Mouse (Mus musculus) midbrain, embryonic 16.5 days (tissue): Measurements from ENCODE around the gene Msantd2. TPM values are rescaled to one million over a fixed set of nuclear protein-coding genes. Genes with fewer than 3 reads are reported as not detected.
A peak's percentile ranks its signal among the peaks of the same experiment; 100 is the strongest.

ENCODE experiments used
- ATAC-seq: fragments of 200-750 bp; cut with Nextera tagmentation; 2 replicates; pipeline ENCODE4 v1.8.0; 2017; ENCODE audit warnings: moderate TSS enrichment
- H3K27ac ChIP-seq: fragments of 300-500 bp; sonication (generic); 2 replicates; pipeline ENCODE4 v1.5.1; 2014; ENCODE audit warnings: mild to moderate bottlenecking, low read length, mixed read lengths
- H3K27me3 ChIP-seq: fragments of 300-500 bp; sonication (generic); 2 replicates; pipeline ENCODE4 v1.6.1; 2014; ENCODE audit warnings: low read depth, low read length, mixed read lengths; ENCODE audit not compliant: control insufficient read depth, insufficient read depth
- H3K36me3 ChIP-seq: fragments of 300-500 bp; sonication (generic); 2 replicates; pipeline ENCODE4 v1.6.1; 2014; ENCODE audit warnings: mild to moderate bottlenecking, low read length, moderate library complexity, mixed read lengths; ENCODE audit not compliant: control insufficient read depth, insufficient read depth
- H3K4me1 ChIP-seq: fragments of 300-500 bp; sonication (generic); 2 replicates; pipeline ENCODE4 v1.6.1; 2014; ENCODE audit warnings: mild to moderate bottlenecking, low read length, mixed read lengths; ENCODE audit not compliant: control insufficient read depth, insufficient read depth
- H3K4me2 ChIP-seq: fragments of 300-500 bp; sonication (generic); 2 replicates; pipeline ENCODE4 v1.6.1; 2014; ENCODE audit warnings: mild to moderate bottlenecking, low read length, mixed read lengths
- H3K4me3 ChIP-seq: fragments of 300-500 bp; sonication (generic); 2 replicates; pipeline ENCODE4 v1.5.1; 2014; ENCODE audit warnings: low read depth, mild to moderate bottlenecking, low read length, moderate library complexity, mixed read lengths
- H3K9ac ChIP-seq: fragments of 300-500 bp; sonication (generic); 2 replicates; pipeline ENCODE4 v1.6.1; 2014; ENCODE audit warnings: low read depth, low read length, mixed read lengths
- H3K9me3 ChIP-seq: fragments of 300-500 bp; sonication (generic); replicated peaks from 2 replicates; pipeline ENCODE4 v1.6.1; 2014; ENCODE audit warnings: mild to moderate bottlenecking, low read length, mixed read lengths; ENCODE audit not compliant: control insufficient read depth, poor library complexity, severe bottlenecking
- WGBS: fragments of 180-500 bp; shearing (Covaris S2); extraction: QIAGEN DNeasy Blood & Tissue Kit; methylation state at CpG from one replicate; pipeline ENCODE4 v1.1.7; 2014; 5-methylcytosine and 5-hydroxymethylcytosine counted together
- polyA plus RNA-seq: library from polyadenylated mRNA; unstranded; fragments of >200 nt; fragmentation: Nextera tagmentation; extraction: Ambion mirVana; gene quantifications from 2 replicates; pipeline ENCODE4 v1.2.1, GENCODE M21; 2015

Gene Msantd2
- polyA plus RNA-seq, 1 experiment from 2014 or later: 34.8 TPM

DNA sequence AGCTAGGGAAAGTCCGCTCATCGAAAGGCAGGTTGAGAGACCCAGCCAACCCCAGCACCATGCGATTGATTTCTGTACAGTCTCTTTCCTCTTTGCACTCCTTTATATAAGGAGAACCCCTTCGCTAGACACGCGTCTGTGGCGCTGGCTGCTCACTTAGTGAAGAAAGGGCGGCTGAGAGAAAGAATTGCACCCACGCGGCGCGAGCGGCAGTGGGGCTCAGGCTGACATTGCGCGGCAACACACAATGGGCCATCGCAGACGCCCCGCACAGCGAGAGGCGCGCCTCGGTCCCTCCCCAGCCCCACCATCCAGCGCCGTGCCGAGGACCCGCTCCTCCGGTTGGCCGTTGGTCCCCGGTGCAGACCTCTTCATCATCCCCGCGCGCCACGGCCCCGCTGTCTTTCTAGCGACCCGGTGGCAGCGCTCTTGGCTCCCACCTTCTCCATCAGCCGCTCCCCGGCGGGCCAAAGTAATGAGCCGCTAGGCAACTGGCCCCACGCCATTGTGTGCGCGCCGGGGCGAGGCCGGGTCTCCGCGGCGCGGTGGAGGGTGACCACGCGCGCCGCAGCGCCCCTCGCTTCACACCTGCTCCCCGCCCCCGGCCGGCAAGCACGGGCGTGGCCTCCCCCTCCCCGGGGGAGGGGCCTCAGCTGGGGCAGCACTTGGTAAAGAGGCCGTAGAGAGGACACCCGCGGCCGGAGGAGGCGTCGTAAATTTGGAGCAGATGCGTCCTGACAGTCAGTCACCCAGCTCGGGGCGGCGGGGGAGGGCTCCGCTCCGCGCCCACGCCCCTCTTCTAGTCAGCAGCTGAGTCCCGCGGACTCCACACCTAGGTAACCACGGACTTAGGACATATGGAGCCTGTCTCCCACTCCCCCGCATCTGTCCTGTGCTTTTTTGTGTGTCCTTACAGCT, 28.8 kb upstream of the Msantd2 start:
- H3K36me3 ChIP-seq: no peaks in the 10 kb centered on the region
- peaks cover 25% of the 10 kb centered on the region for H3K4me1 ChIP-seq

DNA sequence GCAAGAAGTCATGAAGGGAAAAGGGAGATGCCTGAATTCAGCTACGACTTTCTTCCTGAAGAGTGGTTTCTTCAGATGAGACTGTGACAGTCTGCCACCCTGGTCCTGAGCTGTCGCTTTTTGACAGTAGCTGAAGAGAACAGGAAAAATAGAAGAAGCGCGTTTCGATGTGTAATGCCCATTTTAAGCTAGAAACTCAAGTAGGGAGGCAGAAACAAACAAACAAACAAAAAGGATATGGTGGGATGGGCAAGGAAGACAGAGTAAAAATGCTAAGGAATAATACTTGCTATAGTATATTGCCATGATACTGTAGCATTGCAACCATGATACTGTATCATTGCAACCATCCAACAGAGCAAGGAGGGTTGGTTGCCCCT, 28.2 kb upstream of the Msantd2 start:
- H3K27ac ChIP-seq: peak overlapping the region; percentile 84
- H3K9me3 ChIP-seq: no peaks in the 10 kb centered on the region
- no peaks in the 10 kb centered on the region for H3K36me3 ChIP-seq
- H3K27me3 ChIP-seq: peaks cover 13% of the 10 kb centered on the region
- H3K9ac ChIP-seq: peak overlapping the region; percentile 92
- H3K4me1 ChIP-seq: peaks cover 24% of the 10 kb centered on the region
- peak overlapping the region; percentile 95 for H3K4me2 ChIP-seq
- no peak for ATAC-seq
- 4% methylated on average over 5 of the region's 5 CpGs for WGBS
- H3K4me3 ChIP-seq: peak overlapping the region; percentile 64

More for the DNA sequence above, 28.8 kb upstream of the Msantd2 start:
- H3K27ac ChIP-seq: peak overlapping the region; percentile 84
- H3K4me2 ChIP-seq: peak overlapping the region; percentile 95
- peak overlapping the region; percentile 92 for H3K9ac ChIP-seq
- peak; percentile 79 for ATAC-seq
- H3K9me3 ChIP-seq: no peaks in the 10 kb centered on the region
- H3K4me3 ChIP-seq: peak overlapping the region; percentile 64
- H3K27me3 ChIP-seq: peaks cover 13% of the 10 kb centered on the region
- WGBS: under 1% methylated on average over 70 of the region's 81 CpGs

DNA sequence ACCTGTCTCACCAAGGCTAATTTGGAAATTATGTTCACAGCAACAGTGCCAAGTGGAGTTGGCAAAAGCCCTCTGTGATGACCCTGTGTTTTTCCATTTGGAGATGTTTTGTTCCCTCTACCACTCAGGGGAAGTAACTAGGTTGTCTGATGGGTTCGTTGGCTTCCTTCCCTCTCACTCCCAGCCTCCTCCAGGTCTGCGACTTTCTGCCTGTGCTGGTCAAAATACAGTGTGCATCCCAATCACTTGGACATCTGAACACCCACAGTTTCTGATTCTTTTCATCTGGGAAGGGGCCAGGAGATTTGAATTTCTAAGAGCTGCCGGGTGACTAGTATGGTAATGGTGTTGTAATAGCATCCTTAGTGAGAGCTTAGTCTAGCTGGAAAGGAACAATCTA, 27.5 kb upstream of the Msantd2 start:
- H3K27ac ChIP-seq: no peak overlapping the region
- WGBS: 5% methylated on average over 3 of the region's 3 CpGs
- peaks cover 13% of the 10 kb centered on the region for H3K27me3 ChIP-seq

DNA sequence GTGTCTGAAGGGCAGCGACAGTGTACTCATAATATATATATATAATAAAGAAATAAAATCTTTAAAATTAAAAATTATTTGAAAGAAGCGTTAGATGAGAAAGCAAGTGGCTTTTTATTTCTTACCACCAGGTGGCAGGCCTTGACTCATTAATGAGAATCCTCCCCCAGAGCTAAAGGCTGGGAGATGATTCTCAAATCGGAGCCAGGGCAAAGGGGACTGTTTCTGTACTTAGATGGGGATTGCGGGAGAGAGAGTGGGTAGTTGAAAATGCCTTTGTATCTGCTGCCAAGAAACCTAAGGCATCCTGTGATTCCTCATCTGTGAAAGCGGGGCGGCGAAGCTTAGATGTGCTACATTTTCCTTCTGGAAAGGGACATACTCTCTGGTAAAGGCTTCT, 26.4 kb upstream of the Msantd2 start:
- Histone ChIP-seq H3K4me3 (no peak overlapping the region), H3K4me2 (peak overlapping the region; percentile 36), H3K27me3 (peaks cover 13% of the 10 kb centered on the region), H3K27ac (no peak overlapping the region), H3K36me3 (no peaks in the 10 kb centered on the region), H3K9ac (no peak overlapping the region), H3K4me1 (peaks cover 12% of the 10 kb centered on the region), H3K9me3 (no peaks in the 10 kb centered on the region)
- ATAC-seq: no peak
- 10% methylated on average over 7 of the region's 7 CpGs for WGBS

More for the DNA sequence above, 27.5 kb upstream of the Msantd2 start:
- Histone ChIP-seq H3K9me3 (no peaks in the 10 kb centered on the region), H3K4me3 (no peak overlapping the region), H3K9ac (no peak overlapping the region), H3K4me2 (no peak overlapping the region), H3K4me1 (peaks cover 18% of the 10 kb centered on the region), H3K36me3 (no peaks in the 10 kb centered on the region)
- no peak for ATAC-seq

DNA sequence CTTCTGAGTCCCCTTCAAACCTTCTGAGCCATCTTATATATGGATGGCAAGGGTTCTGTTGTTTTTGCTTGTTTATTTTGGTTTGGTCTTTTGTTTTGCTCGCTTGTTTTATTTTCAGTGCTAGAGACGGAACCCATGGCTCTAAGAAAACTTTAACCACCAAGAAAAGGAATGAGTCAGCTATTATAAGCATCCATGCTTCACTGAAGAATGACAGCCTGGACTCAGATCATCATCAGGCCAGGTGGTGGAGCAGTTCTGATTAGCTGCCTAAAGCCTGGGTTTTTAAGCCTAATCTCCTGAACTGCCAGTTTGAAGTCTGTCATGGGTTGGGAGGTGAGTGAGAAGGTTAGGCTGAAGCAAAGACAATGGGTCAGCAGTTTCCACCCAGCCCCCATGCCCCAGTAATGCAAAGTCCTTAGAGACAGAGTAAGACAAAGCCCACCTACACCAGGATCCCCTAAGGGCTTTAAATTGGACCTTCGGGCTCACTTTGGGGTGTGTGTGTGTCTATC, 15.5 kb upstream of the Msantd2 start:
- Histone ChIP-seq H3K27ac (no peak overlapping the region), H3K9ac (no peak overlapping the region), H3K36me3 (no peaks in the 10 kb centered on the region), H3K4me3 (no peak overlapping the region), H3K27me3 (no peaks in the 10 kb centered on the region), H3K4me2 (no peak overlapping the region), H3K9me3 (no peaks in the 10 kb centered on the region), H3K4me1 (no peaks in the 10 kb centered on the region)
- WGBS: 71% methylated on average over 3 of the region's 3 CpGs
- no peak for ATAC-seq

DNA sequence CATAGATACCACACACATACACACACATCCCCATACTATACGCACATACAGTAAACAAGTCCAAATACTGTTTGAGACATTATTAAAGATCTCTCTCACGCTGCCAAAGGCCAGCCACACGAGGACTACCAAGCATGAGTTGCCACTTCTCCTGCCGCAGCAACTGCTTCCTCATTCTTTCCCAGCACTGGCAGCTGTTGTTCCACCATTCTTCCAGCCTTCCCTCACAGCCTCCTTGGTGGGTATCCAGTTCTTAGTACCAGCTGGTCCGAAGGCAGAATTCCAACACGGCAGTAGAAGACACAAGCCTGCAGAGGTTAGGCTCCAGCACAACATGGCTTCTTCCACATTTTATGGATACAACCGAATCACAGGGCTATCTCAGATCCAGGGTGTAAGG, 14.2 kb upstream of the Msantd2 start:
- Histone ChIP-seq H3K9ac (no peak overlapping the region), H3K4me2 (no peak overlapping the region), H3K36me3 (no peaks in the 10 kb centered on the region), H3K4me1 (no peaks in the 10 kb centered on the region), H3K27me3 (no peaks in the 10 kb centered on the region), H3K9me3 (no peaks in the 10 kb centered on the region), H3K27ac (no peak overlapping the region), H3K4me3 (no peak overlapping the region)
- 93% methylated on average over 7 of the region's 7 CpGs for WGBS
- ATAC-seq: no peak

DNA sequence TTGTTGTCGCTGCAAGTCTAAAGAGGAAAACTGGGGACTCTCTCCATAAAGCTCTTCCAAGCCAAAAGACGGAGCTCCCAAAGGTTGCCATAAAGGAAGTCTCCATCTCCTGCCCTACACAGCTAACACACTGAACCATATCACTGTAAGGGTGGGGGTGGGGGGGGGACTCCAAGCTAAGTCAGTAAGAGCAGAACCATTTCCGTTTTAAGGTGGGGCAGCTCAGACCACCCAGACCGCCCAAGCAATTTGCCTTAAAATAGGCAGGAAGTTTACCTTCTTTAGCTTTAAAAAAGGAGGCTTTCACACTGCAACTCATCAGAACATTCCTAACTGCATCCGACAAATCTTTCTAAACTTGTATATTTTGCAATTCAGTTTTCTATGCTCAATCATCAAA, 4.0 kb upstream of the Msantd2 start:
- H3K9ac ChIP-seq: no peak overlapping the region
- no peak overlapping the region for H3K4me2 ChIP-seq
- H3K4me3 ChIP-seq: no peak overlapping the region
- WGBS: 76% methylated on average over 5 of the region's 5 CpGs
- H3K27ac ChIP-seq: no peak overlapping the region
- no peak for ATAC-seq
- H3K27me3 ChIP-seq: no peaks in the 10 kb centered on the region
- no peaks in the 10 kb centered on the region for H3K9me3 ChIP-seq
- peaks cover 9% of the 10 kb centered on the region for H3K4me1 ChIP-seq
- H3K36me3 ChIP-seq: no peaks in the 10 kb centered on the region

DNA sequence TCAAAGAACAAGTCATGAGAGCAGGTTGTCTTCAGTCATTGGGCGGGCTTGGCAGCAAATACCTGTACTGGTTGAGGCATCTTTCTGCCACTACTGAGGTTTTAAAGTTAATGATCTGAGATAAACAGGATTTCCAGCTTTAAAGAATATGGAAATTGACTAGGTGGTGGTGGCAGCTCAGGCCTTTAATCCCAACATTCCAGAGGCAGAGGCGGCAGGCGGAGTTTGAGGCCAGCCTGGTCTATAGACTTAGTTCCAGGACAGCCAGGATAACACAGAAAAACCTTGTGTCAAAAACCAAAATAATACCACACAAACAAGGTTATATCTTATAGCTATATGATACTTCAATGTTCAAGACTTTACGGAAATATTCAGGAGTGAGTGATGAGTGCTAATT, 1.1 kb upstream of the Msantd2 start:
- 30% methylated on average over 4 of the region's 4 CpGs for WGBS
- Histone ChIP-seq H3K27ac (peak overlapping the region; percentile 97), H3K4me3 (peak overlapping the region; percentile 84), H3K4me1 (peaks cover 22% of the 10 kb centered on the region), H3K4me2 (peak overlapping the region; percentile 76), H3K9me3 (no peaks in the 10 kb centered on the region), H3K27me3 (no peaks in the 10 kb centered on the region), H3K36me3 (no peaks in the 10 kb centered on the region), H3K9ac (peak overlapping the region; percentile 88; the same call in 1 of the 2 replicates)
- no peak for ATAC-seq

DNA sequence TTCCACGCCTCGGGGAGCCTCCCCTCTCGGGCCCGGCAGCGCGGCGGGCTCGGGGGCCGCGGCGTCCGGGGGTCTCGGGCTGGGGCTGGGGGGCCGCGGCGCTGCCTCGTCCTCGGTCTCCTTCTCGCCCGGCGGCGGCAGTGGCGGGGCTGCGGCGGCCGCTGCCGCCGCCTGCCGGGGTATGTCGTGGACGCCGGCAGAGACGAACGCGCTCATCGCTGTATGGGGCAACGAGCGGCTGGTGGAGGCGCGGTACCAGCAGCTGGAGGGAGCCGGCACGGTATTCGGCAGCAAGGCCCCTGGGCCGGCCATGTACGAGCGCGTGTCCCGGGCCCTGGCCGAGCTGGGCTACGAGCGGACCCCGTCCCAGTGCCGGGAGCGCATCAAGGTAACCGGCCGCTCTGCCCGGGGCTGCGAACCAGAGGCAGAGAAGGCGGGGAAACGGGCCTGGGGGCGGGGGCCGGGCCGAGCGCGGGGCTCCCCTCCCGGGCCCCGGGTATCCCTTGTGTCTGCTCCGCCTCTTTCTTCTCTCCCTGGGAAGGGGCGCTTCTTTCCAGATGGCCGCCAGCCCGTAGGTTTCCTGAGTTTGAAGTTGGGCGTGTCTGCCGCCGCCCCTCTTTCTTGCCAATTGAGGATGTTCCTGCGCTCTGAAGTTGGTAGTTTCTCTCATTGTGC, 464 bp downstream of the Msantd2 start:
- no peaks in the 10 kb centered on the region; the same call in 1 of the 2 replicates for H3K9me3 ChIP-seq
- no peaks in the 10 kb centered on the region for H3K27me3 ChIP-seq
- peak overlapping the region; percentile 76 for H3K4me2 ChIP-seq
- H3K27ac ChIP-seq: peak overlapping the region; percentile 97
- peak overlapping the region; percentile 88 for H3K9ac ChIP-seq
- peak overlapping the region; percentile 84 for H3K4me3 ChIP-seq
- WGBS: under 1% methylated on average over 51 of the region's 75 CpGs
- 0 out of 2 replicates have a peak, but pooled peaks cover 3% of the 10 kb centered on the region for H3K36me3 ChIP-seq
- peak; percentile 79 for ATAC-seq
- H3K4me1 ChIP-seq: peaks cover 22% of the 10 kb centered on the region
